Mouse (Mus musculus) liver, embryonic 15.5 days (tissue): ENCODE measurements around the gene Nes. TPM values are rescaled to one million over a fixed set of nuclear protein-coding genes. Genes with fewer than 3 reads are reported as not detected.
A peak's percentile ranks its signal among the peaks of the same experiment; 100 is the strongest.

Source experiments
- ATAC-seq: fragments of 200-750 bp; cut with Nextera tagmentation; 2 replicates; pipeline ENCODE4 v1.8.0; 2017; ENCODE audit warnings: moderate number of reproducible peaks, mild to moderate bottlenecking, moderate library complexity; ENCODE audit not compliant: insufficient read depth
- H3K27ac ChIP-seq: fragments of 300-500 bp; sonication (generic); replicated peaks from 2 replicates; pipeline ENCODE4 v1.5.1; 2015; ENCODE audit warnings: mild to moderate bottlenecking, inconsistent platforms
- H3K27me3 ChIP-seq: fragments of 300-500 bp; sonication (generic); 2 replicates; pipeline ENCODE4 v1.6.1; 2015; ENCODE audit warnings: mild to moderate bottlenecking, inconsistent platforms
- H3K36me3 ChIP-seq: fragments of 300-500 bp; sonication (generic); replicated peaks from 2 replicates; pipeline ENCODE4 v1.6.1; 2015; ENCODE audit warnings: moderate library complexity, mild to moderate bottlenecking, inconsistent platforms
- H3K4me1 ChIP-seq: fragments of 300-500 bp; sonication (generic); replicated peaks from 2 replicates; pipeline ENCODE4 v1.6.1; 2015; ENCODE audit warnings: inconsistent platforms
- H3K4me2 ChIP-seq: fragments of 300-500 bp; sonication (generic); 2 replicates; pipeline ENCODE4 v1.6.1; 2015; ENCODE audit warnings: moderate library complexity, mild to moderate bottlenecking, inconsistent platforms
- H3K4me3 ChIP-seq: fragments of 300-500 bp; sonication (generic); replicated peaks from 2 replicates; pipeline ENCODE4 v1.5.1; 2015; ENCODE audit warnings: mild to moderate bottlenecking, inconsistent platforms
- H3K9ac ChIP-seq: fragments of 300-500 bp; sonication (generic); 2 replicates; pipeline ENCODE4 v1.6.1; 2015; ENCODE audit warnings: moderate library complexity, mild to moderate bottlenecking, inconsistent platforms
- H3K9me3 ChIP-seq: fragments of 300-500 bp; sonication (generic); replicated peaks from 2 replicates; pipeline ENCODE4 v1.6.1; 2016; ENCODE audit warnings: inconsistent platforms
- WGBS: fragments of 180-500 bp; shearing (Covaris S2); methylation state at CpG from one replicate; pipeline ENCODE4 v1.1.7; 2015; ENCODE audit warnings: mixed read lengths; ENCODE audit not compliant: insufficient replicate concordance; 5-methylcytosine and 5-hydroxymethylcytosine counted together
- polyA plus RNA-seq: library from polyadenylated mRNA; unstranded; fragments of >200 nt; fragmentation: Nextera tagmentation; extraction: Ambion mirVana; gene quantifications from 2 replicates; pipeline ENCODE4 v1.2.1, GENCODE M21; 2015

The Nes gene
- polyA plus RNA-seq, 1 experiment from 2014 or later, result 2.3 TPM

DNA sequence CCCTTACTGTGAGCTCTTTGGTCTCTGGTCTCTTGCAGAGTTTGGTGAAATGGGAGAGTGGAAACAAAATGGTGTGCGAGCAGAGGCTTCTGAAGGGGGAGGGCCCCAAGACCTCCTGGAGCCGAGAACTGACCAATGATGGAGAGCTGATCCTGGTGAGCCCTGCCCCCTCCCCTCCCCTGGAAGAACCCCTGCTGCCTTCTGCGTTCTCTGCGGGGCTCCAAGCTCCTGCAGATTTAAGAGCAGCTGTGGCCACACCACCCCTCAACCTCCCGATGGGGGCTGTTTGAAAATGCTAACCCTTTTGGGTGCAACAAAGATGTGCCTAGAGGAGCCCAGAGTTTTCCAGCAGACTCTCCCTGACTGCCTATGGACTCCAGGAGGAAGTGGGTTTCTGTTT lies 18.4 kb upstream of the Nes start:
- no peak overlapping the region for H3K27ac ChIP-seq
- H3K4me3 ChIP-seq, result no peak overlapping the region
- no peaks in the 10 kb centered on the region for H3K9me3 ChIP-seq
- no peak overlapping the region for H3K9ac ChIP-seq
- 0% methylated on average over 5 of the region's 5 CpGs for WGBS
- peak overlapping the region; percentile 33 for H3K4me2 ChIP-seq
- H3K4me1 ChIP-seq, result peaks cover 20% of the 10 kb centered on the region
- ATAC-seq, result no peak
- no peaks in the 10 kb centered on the region for H3K36me3 ChIP-seq
- peaks cover 96% of the 10 kb centered on the region for H3K27me3 ChIP-seq

DNA sequence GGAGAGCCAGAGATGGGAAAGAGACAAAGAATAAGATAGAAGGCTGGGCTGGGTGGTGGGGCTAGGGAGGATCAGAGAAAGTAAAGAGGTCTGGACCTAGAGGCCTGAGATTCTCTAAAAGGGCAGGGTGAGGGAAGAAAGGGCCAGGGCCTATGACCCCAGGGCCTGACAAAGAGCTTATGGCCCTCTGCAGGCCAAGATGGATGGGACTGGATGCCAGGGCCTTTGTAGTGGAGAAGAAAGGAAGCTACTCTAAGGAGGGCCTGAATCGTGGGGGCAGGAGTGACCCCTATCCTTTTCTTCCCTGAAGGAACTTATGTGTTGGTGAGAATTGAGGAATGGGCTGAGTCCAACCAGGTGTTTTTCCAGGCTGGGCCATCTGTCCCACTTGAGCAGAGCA lies 12.8 kb upstream of the Nes start:
- WGBS, result 54% methylated on average over 1 of the region's 1 CpGs
- H3K27me3 ChIP-seq, result peaks cover 84% of the 10 kb centered on the region

GRCm38 (mm10) chr3:87958476-87958875 lies 12.4 kb upstream of the Nes start:
- Histone ChIP-seq H3K27ac (no peak overlapping the region), H3K9ac (no peak overlapping the region), H3K4me3 (no peak overlapping the region), H3K27me3 (peaks cover 80% of the 10 kb centered on the region), H3K36me3 (no peaks in the 10 kb centered on the region), H3K4me2 (no peak overlapping the region), H3K9me3 (no peaks in the 10 kb centered on the region), H3K4me1 (peaks cover 9% of the 10 kb centered on the region)
- WGBS, result 33% methylated on average over 4 of the region's 4 CpGs
- no peak for ATAC-seq

More for the DNA sequence above, 12.8 kb upstream of the Nes start:
- no peaks in the 10 kb centered on the region for H3K9me3 ChIP-seq
- H3K36me3 ChIP-seq, result no peaks in the 10 kb centered on the region
- no peak overlapping the region for H3K4me3 ChIP-seq
- ATAC-seq, result no peak
- H3K27ac ChIP-seq, result no peak overlapping the region
- no peak overlapping the region for H3K9ac ChIP-seq
- no peak overlapping the region for H3K4me2 ChIP-seq
- peaks cover 9% of the 10 kb centered on the region for H3K4me1 ChIP-seq

DNA sequence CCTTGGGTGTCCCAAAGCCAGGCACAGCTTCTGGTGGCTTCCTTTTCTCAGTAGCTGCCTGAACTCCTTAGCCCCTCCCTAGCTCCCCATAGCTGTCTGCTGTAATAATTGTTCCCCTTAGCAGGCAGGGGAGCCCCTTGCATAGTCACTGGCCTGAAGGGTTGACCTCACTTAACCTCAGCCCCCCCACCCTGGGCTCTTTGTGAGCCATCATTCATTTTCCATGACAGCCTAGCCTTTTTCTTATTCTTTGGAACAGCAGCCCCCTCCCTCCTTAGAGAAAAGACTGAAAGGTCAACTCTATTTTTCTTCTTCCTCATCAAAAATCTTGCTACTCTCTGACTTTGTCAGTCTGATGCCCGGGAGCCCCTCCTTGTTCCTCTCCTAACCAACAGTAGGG lies 11.9 kb upstream of the Nes start:
- Histone ChIP-seq H3K9me3 (no peaks in the 10 kb centered on the region), H3K4me1 (peaks cover 9% of the 10 kb centered on the region), H3K4me3 (no peak overlapping the region), H3K4me2 (no peak overlapping the region), H3K27ac (no peak overlapping the region), H3K9ac (no peak overlapping the region), H3K36me3 (no peaks in the 10 kb centered on the region), H3K27me3 (peaks cover 75% of the 10 kb centered on the region)
- ATAC-seq, result no peak
- WGBS, result 40% methylated on average over 1 of the region's 1 CpGs

DNA sequence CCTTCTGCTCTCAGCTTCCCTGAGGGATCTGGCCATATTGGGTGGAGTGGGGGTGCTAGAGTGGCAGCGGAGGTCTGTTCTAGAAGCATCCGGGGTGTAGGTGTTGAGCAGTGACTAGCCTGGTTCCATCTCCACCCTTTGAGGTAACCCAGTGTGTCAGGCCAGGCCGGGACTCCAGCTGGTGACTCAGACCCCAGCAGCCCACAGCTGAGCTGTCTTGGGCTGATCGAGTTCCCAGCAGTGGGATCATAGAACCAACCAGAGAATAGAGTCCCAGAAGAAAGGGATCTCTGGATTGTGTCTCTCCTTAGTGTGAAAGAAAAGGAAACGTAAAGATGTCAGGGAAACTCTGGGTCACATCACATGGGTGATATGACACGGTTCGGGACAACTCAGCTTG lies 11.5 kb upstream of the Nes start:
- Histone ChIP-seq H3K9me3 (no peaks in the 10 kb centered on the region), H3K27ac (no peak overlapping the region), H3K36me3 (no peaks in the 10 kb centered on the region), H3K4me2 (no peak overlapping the region), H3K4me1 (peaks cover 9% of the 10 kb centered on the region), H3K4me3 (no peak overlapping the region), H3K9ac (no peak overlapping the region), H3K27me3 (peaks cover 71% of the 10 kb centered on the region)
- ATAC-seq, result no peak
- 52% methylated on average over 7 of the region's 7 CpGs for WGBS

- Histone ChIP-seq H3K27ac (no peak overlapping the region), H3K36me3 (no peaks in the 10 kb centered on the region), H3K27me3 (peaks cover 63% of the 10 kb centered on the region), H3K4me2 (peak overlapping the region; percentile 68), H3K4me3 (peak overlapping the region; percentile 43), H3K9me3 (no peaks in the 10 kb centered on the region), H3K9ac (peak overlapping the region; percentile 27; the same call in 1 of the 2 replicates), H3K4me1 (peaks cover 9% of the 10 kb centered on the region)
- 13% methylated on average over 10 of the region's 10 CpGs for WGBS
- no peak for ATAC-seq
These were observed 10.7 kb upstream of the Nes start for GRCm38 (mm10) chr3:87960191-87960585.

DNA sequence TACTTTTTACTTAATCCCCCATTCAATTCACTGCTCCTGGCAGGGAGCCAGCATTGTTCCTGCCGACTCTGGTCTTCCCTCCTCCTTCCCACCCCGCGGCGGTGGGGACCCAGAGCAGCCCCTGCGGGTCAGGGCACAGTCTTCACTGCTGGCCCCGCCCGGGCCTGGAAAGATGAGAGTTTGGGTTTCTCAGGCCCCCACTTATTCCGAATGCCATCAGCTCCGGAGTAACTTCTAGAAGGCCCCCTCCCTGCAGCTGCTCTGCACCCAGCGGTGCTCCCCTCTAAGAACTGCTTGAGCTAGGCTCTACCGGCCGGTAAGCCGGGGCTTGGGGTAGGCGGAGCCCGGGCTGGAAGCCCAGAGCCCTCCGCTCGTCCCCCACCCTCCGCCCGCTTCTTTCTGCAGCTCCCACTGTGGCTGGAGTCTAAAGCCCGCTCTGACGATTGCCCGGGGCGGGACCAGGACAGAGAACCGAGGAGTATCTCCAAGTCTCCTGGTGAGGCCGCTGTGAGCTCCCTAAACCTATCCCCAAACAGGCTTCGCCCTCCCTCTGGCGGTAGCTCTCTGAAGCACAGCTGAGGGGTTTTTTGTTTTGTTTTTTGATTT lies 10.2 kb upstream of the Nes start:
- Histone ChIP-seq H3K4me1 (peaks cover 9% of the 10 kb centered on the region), H3K27me3 (peaks cover 58% of the 10 kb centered on the region), H3K4me2 (peak overlapping the region; percentile 68), H3K9me3 (no peaks in the 10 kb centered on the region), H3K27ac (no peak overlapping the region), H3K9ac (peak overlapping the region; percentile 27), H3K4me3 (peak overlapping the region; percentile 43), H3K36me3 (no peaks in the 10 kb centered on the region)
- under 1% methylated on average over 27 of the region's 27 CpGs for WGBS
- ATAC-seq, result peak; percentile 83

DNA sequence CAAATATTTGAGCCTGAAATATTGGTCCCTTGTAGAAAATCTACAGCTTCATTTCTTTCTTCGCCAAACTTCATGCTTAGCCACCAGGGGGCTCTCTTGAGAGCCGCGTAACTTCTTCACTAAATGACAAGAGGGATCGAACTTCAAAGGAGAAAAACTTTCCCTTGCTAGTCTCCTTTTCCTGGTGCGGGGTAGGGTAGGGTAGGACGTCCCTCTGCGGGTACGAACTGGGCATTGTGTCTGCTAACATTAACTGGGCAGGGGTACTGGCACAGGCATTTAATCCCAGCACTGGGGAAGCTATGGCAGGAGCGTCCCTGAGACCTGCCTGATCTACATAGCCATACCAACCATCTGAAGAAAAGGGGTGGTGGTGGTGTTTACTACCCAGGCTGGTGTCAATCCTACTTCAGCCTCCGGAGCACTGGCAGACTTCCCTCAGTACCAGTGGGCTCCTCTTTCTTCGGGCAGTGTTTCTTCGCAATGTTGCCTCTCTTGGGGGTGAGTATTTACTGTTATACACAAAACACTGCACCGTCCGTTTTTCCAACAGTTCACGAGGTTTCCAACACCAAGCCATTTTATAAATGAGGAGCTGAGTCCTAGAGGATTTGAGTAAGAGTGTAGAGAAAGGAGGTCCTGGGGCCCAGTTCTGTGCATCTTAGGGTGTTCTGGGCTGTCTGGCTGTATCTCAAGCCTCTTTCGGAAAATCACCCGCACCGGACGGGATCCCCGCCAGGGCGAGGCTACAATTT lies 517 bp upstream of the Nes start:
- peaks cover 76% of the 10 kb centered on the region for H3K27me3 ChIP-seq
- no peak overlapping the region for H3K9ac ChIP-seq
- 3% methylated on average over 21 of the region's 21 CpGs for WGBS
- peaks cover 15% of the 10 kb centered on the region for H3K4me1 ChIP-seq
- H3K4me3 ChIP-seq, result peak overlapping the region; percentile 41
- no peaks in the 10 kb centered on the region for H3K9me3 ChIP-seq
- no peak overlapping the region for H3K27ac ChIP-seq
- peak overlapping the region; percentile 50 for H3K4me2 ChIP-seq
- H3K36me3 ChIP-seq, result no peaks in the 10 kb centered on the region
- no peak for ATAC-seq

DNA sequence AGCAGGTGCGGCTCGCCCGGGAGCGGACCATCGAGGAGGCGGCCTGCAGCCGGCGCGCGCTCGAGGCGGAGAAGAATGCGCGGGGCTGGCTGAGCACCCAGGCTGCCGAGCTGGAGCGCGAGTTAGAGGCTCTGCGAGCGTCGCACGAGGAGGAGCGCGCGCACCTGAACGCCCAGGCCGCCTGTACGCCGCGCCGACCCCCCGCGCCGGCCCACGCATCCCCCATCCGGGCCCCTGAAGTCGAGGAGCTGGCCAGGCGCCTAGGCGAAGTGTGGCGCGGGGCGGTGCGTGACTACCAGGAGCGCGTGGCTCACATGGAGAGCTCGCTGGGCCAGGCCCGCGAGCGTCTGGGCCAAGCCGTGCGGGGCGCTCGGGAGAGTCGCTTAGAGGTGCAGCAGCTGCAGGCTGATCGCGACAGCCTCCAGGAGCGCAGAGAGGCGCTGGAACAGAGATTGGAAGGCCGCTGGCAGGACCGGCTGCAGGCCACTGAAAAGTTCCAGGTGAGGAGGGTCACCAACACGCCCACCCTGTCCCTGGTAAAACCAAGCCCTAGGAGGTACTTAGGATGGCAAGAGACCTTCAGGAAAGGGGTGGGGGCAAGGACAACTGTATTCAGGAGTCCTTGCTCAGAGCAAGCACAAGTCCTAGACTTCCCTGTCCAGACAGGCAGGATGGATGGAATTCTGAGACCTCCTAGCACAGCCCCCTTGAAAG lies 768 bp downstream of the Nes start:
- no peak for ATAC-seq
- peaks cover 88% of the 10 kb centered on the region for H3K27me3 ChIP-seq

DNA sequence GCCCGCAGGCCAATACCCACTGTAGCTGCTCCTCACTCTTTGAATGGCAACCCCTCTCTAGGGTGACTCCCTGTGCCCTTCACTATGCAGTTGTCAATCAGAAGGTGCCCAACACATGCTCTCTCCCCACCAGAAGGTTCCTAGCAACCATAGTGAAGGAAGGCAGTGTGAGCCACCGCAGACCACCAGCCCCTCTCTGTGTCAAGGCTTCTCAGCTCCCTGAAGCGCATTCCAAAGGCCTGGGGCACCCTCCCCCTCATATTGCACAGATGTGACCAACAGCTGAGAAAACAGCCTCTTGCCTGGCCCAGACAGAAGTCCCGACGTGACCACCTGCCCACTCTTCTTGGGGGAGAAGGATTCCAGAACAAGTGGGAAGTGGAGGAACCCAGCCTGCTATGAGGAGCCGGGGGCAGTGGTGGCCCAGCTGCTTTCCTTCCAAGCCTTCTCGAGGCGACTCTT lies 1.4 kb downstream of the Nes start:
- WGBS, result 38% methylated on average over 8 of the region's 8 CpGs
- H3K36me3 ChIP-seq, result no peaks in the 10 kb centered on the region
- H3K27me3 ChIP-seq, result peaks cover 94% of the 10 kb centered on the region
- peak overlapping the region; percentile 41 for H3K4me3 ChIP-seq
- H3K9me3 ChIP-seq, result no peaks in the 10 kb centered on the region
- H3K27ac ChIP-seq, result no peak overlapping the region
- peaks cover 15% of the 10 kb centered on the region for H3K4me1 ChIP-seq
- ATAC-seq, result no peak
- H3K9ac ChIP-seq, result 0 out of 2 replicates have a peak overlapping the region, but pooled peaks have one; percentile 1
- H3K4me2 ChIP-seq, result peak overlapping the region; percentile 50

More for the DNA sequence above, 768 bp downstream of the Nes start:
- no peaks in the 10 kb centered on the region for H3K36me3 ChIP-seq
- H3K9me3 ChIP-seq, result no peaks in the 10 kb centered on the region
- no peak overlapping the region for H3K27ac ChIP-seq
- peaks cover 15% of the 10 kb centered on the region for H3K4me1 ChIP-seq
- peak overlapping the region; percentile 50 for H3K4me2 ChIP-seq
- 0 out of 2 replicates have a peak overlapping the region, but pooled peaks have one; percentile 1 for H3K9ac ChIP-seq
- H3K4me3 ChIP-seq, result peak overlapping the region; percentile 41
- WGBS, result 1% methylated on average over 60 of the region's 60 CpGs

GRCm38 (mm10) chr3:87972776-87973175 lies 1.9 kb downstream of the Nes start:
- H3K4me3 ChIP-seq, result peak overlapping the region; percentile 41
- H3K9me3 ChIP-seq, result no peaks in the 10 kb centered on the region
- H3K4me1 ChIP-seq, result peaks cover 15% of the 10 kb centered on the region
- ATAC-seq, result no peak
- peaks cover 95% of the 10 kb centered on the region for H3K27me3 ChIP-seq
- H3K9ac ChIP-seq, result no peak overlapping the region
- 23% methylated on average over 5 of the region's 5 CpGs for WGBS
- no peak overlapping the region for H3K27ac ChIP-seq
- peak overlapping the region; percentile 50; the same call in 1 of the 2 replicates for H3K4me2 ChIP-seq
- H3K36me3 ChIP-seq, result no peaks in the 10 kb centered on the region
